Mouse (Mus musculus) kidney, embryonic 15.5 days (tissue): Measurements from ENCODE around the gene Nanos1. TPM values are rescaled to one million over a fixed set of nuclear protein-coding genes. Genes with fewer than 3 reads are reported as not detected.

Source experiments
- ATAC-seq: fragments of 200-750 bp; cut with Nextera tagmentation; replicated peaks from 2 replicates; pipeline ENCODE4 v1.8.0; 2017; ENCODE audit warnings: moderate TSS enrichment; ENCODE audit not compliant: low FRiP score
- H3K27ac ChIP-seq: fragments of 300-500 bp; sonication (generic); 2 replicates; pipeline ENCODE4 v1.5.1; 2015; ENCODE audit warnings: mild to moderate bottlenecking, inconsistent platforms
- H3K27me3 ChIP-seq: fragments of 300-500 bp; sonication (generic); 2 replicates; pipeline ENCODE4 v1.6.1; 2015; ENCODE audit warnings: inconsistent platforms
- H3K36me3 ChIP-seq: fragments of 300-500 bp; sonication (generic); 2 replicates; pipeline ENCODE4 v1.6.1; 2015; ENCODE audit warnings: inconsistent platforms
- H3K4me1 ChIP-seq: fragments of 300-500 bp; sonication (generic); 2 replicates; pipeline ENCODE4 v1.6.1; 2015; ENCODE audit warnings: inconsistent platforms
- H3K4me2 ChIP-seq: fragments of 300-500 bp; sonication (generic); 2 replicates; pipeline ENCODE4 v1.6.1; 2015; ENCODE audit warnings: moderate library complexity, mild to moderate bottlenecking, inconsistent platforms
- H3K4me3 ChIP-seq: fragments of 300-500 bp; sonication (generic); replicated peaks from 2 replicates; pipeline ENCODE4 v1.5.1; 2015; ENCODE audit warnings: mild to moderate bottlenecking, inconsistent platforms
- H3K9ac ChIP-seq: fragments of 300-500 bp; sonication (generic); 2 replicates; pipeline ENCODE4 v1.6.1; 2015; ENCODE audit warnings: mild to moderate bottlenecking, inconsistent platforms
- H3K9me3 ChIP-seq: fragments of 300-500 bp; sonication (generic); replicated peaks from 2 replicates; pipeline ENCODE4 v1.6.1; 2016; ENCODE audit warnings: inconsistent platforms
- WGBS: fragments of 180-500 bp; shearing (Covaris S2); methylation state at CpG from one replicate; pipeline ENCODE4 v1.1.7; 2015; ENCODE audit warnings: mixed read lengths; 5-methylcytosine and 5-hydroxymethylcytosine counted together
- polyA plus RNA-seq: library from polyadenylated mRNA; unstranded; fragments of >200 nt; fragmentation: Nextera tagmentation; extraction: Ambion mirVana; gene quantifications from 2 replicates; pipeline ENCODE4 v1.2.1, GENCODE M21; 2015

The Nanos1 gene
- polyA plus RNA-seq, 1 experiment from 2014 or later = 1.1 TPM

DNA sequence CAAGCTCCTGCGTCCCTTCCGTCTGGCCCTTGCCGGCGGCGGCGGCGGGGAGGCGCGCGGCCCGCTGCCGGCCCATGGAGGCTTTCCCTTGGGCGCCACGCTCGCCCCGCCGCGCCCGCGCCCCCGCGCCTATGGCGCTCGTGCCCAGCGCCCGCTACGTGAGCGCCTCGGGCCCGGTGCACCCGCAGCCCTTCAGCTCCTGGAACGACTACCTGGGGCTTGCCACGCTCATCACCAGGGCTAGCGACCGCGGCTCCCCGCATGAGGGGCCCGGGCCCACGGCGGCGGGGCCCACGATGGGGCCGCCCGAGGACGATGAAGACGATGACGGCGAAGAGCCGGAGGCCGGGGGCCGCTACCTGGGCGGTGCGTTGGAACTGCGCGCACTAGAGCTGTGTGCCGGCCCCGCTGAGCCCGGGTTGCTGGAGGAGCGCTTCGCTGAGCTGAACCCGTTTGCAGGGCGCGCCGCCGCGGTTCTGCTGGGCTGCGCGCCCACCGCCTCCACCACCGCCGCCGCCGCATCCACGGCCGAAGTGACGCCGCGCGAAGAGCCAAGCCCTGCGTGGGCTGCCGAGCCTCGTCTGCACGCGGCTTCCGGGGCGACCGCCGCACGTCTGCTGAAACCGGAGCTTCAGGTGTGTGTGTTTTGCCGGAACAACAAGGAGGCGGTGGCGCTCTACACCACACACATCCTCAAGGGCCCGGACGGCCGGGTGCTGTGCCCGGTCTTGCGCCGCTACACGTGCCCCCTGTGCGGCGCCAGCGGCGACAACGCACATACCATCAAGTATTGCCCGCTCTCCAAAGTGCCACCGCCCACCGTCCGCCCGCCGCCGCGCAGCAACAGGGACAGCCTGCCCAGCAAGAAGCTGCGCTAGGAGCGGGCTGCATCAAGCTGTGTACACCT, 658 bp downstream of the Nanos1 start:
- Histone ChIP-seq H3K9ac (peak overlapping the region; percentile 65), H3K9me3 (no peaks in the 10 kb centered on the region), H3K27me3 (0 out of 2 replicates have a peak, but pooled peaks cover 15% of the 10 kb centered on the region), H3K4me1 (peaks cover 22% of the 10 kb centered on the region), H3K36me3 (peaks cover 10% of the 10 kb centered on the region), H3K4me3 (peak overlapping the region; percentile 70), H3K27ac (peak overlapping the region; percentile 45; the same call in 1 of the 2 replicates), H3K4me2 (peak overlapping the region; percentile 100)
- WGBS = under 1% methylated on average over 108 of the region's 115 CpGs
- peak; percentile 66 for ATAC-seq

GRCm38 (mm10) chr19:60757099-60757785, 1.5 kb downstream of the Nanos1 start:
- H3K36me3 ChIP-seq = peaks cover 14% of the 10 kb centered on the region
- 0 out of 2 replicates have a peak overlapping the region, but pooled peaks have one; percentile 65 for H3K9ac ChIP-seq
- H3K4me3 ChIP-seq = peak overlapping the region; percentile 70
- H3K4me1 ChIP-seq = peaks cover 22% of the 10 kb centered on the region
- H3K27me3 ChIP-seq = 0 out of 2 replicates have a peak, but pooled peaks cover 15% of the 10 kb centered on the region
- no peak for ATAC-seq
- no peaks in the 10 kb centered on the region for H3K9me3 ChIP-seq
- no peak overlapping the region for H3K27ac ChIP-seq
- WGBS = 5% methylated on average over 25 of the region's 25 CpGs
- H3K4me2 ChIP-seq = peak overlapping the region; percentile 100

DNA sequence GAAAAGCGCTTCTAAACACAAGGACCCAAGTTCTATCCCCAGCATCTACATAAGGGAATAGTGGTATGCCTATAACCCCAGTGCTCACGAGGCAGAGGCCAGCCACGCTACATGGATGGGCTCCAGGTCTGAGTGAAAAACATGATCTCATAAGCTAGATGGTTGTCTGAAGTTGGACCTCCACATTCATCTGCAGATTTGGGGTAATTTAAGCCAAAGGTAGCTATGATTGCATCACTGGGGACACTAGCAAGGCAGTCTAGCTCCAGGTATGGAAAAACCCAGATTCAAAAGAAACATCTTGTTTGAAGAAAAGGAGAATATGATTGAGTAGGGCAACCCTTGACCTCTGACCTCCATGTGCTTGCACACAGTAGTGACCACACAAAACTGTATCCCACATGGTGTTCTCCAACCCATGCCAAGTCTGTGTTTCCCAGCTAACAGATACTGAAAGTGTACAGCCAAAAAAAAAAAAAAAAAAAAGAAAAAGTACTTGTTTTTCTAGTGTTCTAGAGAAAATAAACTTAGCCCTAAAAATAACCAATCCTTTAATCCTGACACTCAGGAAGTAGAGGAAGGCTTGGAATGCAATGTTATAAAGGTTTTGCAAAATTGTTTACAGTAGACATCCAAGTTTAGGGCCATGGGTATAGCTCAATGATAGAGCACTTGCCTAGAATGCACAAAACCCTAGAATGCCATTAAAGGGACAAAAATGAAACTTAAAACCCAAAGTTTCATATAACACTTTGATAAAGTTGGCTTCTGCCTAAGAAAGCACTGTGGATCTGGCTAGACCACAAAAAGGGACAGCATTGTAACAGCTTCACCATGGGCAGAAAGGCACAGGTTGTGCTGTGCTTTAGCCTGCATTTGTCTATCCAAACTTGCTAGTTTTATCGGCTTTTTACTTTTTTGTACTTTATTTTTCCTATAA, 3.4 kb downstream of the Nanos1 start:
- H3K4me1 ChIP-seq = peaks cover 22% of the 10 kb centered on the region
- ATAC-seq = no peak
- WGBS = 86% methylated on average over 4 of the region's 4 CpGs
- H3K9me3 ChIP-seq = no peaks in the 10 kb centered on the region
- H3K4me2 ChIP-seq = no peak overlapping the region
- 0 out of 2 replicates have a peak, but pooled peaks cover 14% of the 10 kb centered on the region for H3K27me3 ChIP-seq
- no peak overlapping the region for H3K27ac ChIP-seq
- H3K36me3 ChIP-seq = peaks cover 34% of the 10 kb centered on the region
- no peak overlapping the region for H3K4me3 ChIP-seq
- H3K9ac ChIP-seq = no peak overlapping the region

DNA sequence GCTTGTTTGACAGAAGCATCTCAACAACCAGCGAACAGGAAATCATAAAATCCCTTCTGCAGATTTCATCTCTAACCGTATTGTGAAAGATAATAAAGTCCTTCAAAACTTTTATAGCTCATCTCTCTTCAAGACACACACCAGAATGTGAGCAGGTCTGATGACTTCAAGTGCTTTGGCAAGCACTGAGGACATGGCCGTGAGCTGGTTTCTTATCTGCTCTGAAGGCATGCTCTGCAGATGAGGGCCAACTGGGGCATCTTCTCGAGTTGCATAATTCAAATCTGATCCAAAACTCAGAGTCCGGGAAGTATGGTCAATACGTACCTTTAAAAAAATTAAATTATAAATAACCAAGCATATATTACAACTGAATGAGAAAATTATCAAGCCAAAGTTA, 17.6 kb downstream of the Nanos1 start:
- Histone ChIP-seq H3K9ac (no peak overlapping the region), H3K4me2 (no peak overlapping the region), H3K4me1 (no peaks in the 10 kb centered on the region), H3K27ac (no peak overlapping the region), H3K9me3 (no peaks in the 10 kb centered on the region), H3K4me3 (no peak overlapping the region), H3K36me3 (peaks cover 85% of the 10 kb centered on the region), H3K27me3 (no peaks in the 10 kb centered on the region)
- whole genome bisulfite sequencing = 89% methylated on average over 6 of the region's 6 CpGs
- no peak for ATAC-seq

DNA sequence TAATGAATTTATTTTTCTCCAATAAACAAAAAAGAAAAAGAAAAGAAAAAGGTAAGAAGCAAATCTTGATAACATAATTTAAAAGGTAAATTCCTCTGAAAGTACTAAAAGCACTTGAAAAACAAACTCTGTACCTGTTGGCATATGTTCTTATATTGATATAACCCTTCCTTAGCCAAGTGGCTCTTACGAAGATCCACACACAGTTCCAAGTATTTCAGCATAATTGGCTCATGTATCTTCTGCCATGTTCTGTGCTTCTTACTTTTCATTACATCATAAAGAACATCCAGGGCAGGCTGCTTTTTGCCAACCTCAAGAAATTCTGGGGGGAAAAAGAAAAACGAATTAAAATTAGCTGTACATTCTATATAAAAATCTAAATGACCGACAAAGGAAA, 26.2 kb downstream of the Nanos1 start:
- Histone ChIP-seq H3K27ac (no peak overlapping the region), H3K4me3 (no peak overlapping the region), H3K9me3 (no peaks in the 10 kb centered on the region), H3K4me1 (peaks cover 11% of the 10 kb centered on the region), H3K4me2 (no peak overlapping the region), H3K9ac (no peak overlapping the region), H3K36me3 (peaks cover 43% of the 10 kb centered on the region), H3K27me3 (no peaks in the 10 kb centered on the region)
- 88% methylated on average over 3 of the region's 3 CpGs for WGBS
- ATAC-seq = no peak

DNA sequence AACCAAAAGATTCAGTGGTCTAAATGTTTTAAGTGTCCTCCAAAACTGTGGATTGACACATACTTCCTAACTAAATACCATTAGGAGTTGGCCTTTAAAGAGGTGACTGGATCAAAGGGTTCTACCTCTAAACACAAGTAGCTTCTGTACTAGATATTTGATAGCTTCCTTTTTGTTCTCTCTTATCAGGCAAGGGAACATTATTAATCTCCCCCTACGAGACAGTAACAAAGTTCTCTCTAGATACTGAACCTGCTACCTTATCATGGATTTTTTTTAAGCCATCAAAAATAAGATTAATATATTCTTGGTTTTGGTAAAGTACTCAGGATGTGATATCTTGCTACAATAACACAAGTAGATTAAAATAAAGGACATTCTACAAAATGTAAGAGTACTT, 28.9 kb downstream of the Nanos1 start:
- no peak for ATAC-seq
- H3K4me1 ChIP-seq = peaks cover 20% of the 10 kb centered on the region
- WGBS = 42% methylated on average over 1 of the region's 1 CpGs
- no peaks in the 10 kb centered on the region for H3K9me3 ChIP-seq
- no peak overlapping the region for H3K27ac ChIP-seq
- no peak overlapping the region for H3K4me3 ChIP-seq
- no peaks in the 10 kb centered on the region for H3K27me3 ChIP-seq
- H3K36me3 ChIP-seq = peaks cover 25% of the 10 kb centered on the region
- H3K4me2 ChIP-seq = no peak overlapping the region
- H3K9ac ChIP-seq = no peak overlapping the region

DNA sequence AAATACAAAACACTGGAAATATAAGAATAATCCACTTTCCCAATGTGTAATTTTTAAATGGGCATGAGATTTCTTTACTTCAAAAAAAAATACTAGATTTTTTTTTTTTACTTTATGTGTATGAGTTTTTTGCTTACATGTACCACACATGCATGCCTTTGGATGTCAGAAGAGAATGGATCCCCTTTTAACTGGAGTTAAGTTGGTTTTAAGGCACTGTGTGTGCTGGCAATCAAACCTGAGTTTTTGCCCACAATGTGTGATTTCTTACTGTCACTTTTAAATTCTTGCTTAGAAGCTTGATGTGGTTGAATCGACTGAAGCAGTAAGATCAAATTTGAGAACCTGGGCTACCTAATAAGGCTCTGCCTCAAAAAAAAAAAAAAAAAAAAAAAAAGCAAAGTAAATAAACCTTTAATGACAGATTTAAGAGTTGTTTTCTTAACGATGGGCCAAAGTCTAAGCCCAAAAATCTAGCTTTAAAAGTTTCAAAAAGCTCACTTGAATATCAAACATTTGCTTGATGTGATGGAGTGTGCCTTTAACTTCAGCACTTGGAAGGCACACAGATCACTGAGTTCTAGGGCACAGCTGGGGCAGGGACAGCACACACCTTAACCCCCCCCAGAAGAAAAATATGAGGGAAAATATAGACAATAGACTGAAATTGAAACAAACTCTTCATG, 31.8 kb downstream of the Nanos1 start:
- H3K4me3 ChIP-seq = peak overlapping the region; percentile 26
- ATAC-seq = no peak
- no peaks in the 10 kb centered on the region for H3K27me3 ChIP-seq
- 11% methylated on average over 2 of the region's 2 CpGs for WGBS
- peak overlapping the region; percentile 67 for H3K4me2 ChIP-seq
- H3K27ac ChIP-seq = no peak overlapping the region
- H3K9me3 ChIP-seq = no peaks in the 10 kb centered on the region
- H3K9ac ChIP-seq = no peak overlapping the region
- H3K36me3 ChIP-seq = 0 out of 2 replicates have a peak, but pooled peaks cover 7% of the 10 kb centered on the region
- H3K4me1 ChIP-seq = peaks cover 23% of the 10 kb centered on the region

DNA sequence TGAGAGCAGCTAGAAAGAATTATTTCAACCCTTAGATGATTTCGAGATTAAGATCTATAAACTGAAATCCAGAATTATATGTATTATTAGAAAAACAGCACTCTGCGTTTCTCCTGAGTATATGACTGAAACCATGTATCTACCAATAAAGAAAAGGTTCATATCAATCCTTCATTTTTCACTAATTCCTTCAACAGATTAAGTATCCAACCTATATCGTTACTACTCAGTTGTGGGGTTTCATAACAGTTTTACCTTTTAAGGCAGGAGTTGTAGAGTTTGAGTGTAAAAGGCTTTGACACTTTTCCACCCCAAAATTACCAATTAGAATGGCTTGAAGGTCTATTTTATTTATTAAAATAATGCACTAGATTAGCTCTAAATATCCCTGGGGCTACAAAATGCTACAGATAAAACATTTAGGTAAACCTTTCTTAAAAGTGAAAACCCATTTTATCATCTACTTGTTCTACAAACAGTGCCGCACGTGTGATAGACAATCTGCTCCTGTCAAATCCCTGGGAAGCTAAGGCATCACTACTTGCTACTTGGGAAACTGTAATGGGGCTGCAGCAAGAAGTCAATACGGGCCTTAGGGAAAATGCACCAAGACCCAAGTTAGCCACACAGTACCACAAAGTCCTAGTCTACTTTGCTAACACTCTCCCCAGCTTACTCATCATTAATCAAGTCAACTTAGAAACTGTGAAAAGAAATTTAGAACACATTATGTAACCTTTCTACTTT, 32.6 kb downstream of the Nanos1 start:
- ATAC-seq = no peak
- 22% methylated on average over 6 of the region's 6 CpGs for WGBS

GRCm38 (mm10) chr19:60789452-60789851, 33.7 kb downstream of the Nanos1 start:
- Histone ChIP-seq H3K27ac (peak overlapping the region; percentile 99), H3K9ac (peak overlapping the region; percentile 99), H3K4me1 (peaks cover 23% of the 10 kb centered on the region), H3K9me3 (no peaks in the 10 kb centered on the region), H3K36me3 (no peaks in the 10 kb centered on the region), H3K4me2 (peak overlapping the region; percentile 67), H3K27me3 (no peaks in the 10 kb centered on the region), H3K4me3 (peak overlapping the region; percentile 64)
- no peak for ATAC-seq
- WGBS = under 1% methylated on average over 7 of the region's 7 CpGs

More for the DNA sequence above, 32.6 kb downstream of the Nanos1 start:
- Histone ChIP-seq H3K4me1 (peaks cover 23% of the 10 kb centered on the region), H3K4me2 (peak overlapping the region; percentile 67), H3K9me3 (no peaks in the 10 kb centered on the region), H3K27me3 (no peaks in the 10 kb centered on the region), H3K4me3 (peak overlapping the region; percentile 64), H3K36me3 (0 out of 2 replicates have a peak, but pooled peaks cover 3% of the 10 kb centered on the region), H3K27ac (no peak overlapping the region), H3K9ac (peak overlapping the region; percentile 31; the same call in 1 of the 2 replicates)

- H3K9ac ChIP-seq = peak overlapping the region; percentile 99
- no peaks in the 10 kb centered on the region for H3K36me3 ChIP-seq
- H3K9me3 ChIP-seq = no peaks in the 10 kb centered on the region
- peak overlapping the region; percentile 64 for H3K4me3 ChIP-seq
- under 1% methylated on average over 59 of the region's 60 CpGs for WGBS
- peaks cover 23% of the 10 kb centered on the region for H3K4me1 ChIP-seq
- peak overlapping the region; percentile 99 for H3K27ac ChIP-seq
- ATAC-seq = peak; percentile 81
- no peaks in the 10 kb centered on the region for H3K27me3 ChIP-seq
- H3K4me2 ChIP-seq = peak overlapping the region; percentile 67
These were observed 34.2 kb downstream of the Nanos1 start for GRCm38 (mm10) chr19:60789919-60790506.
